Mouse (Mus musculus) retina, postnatal 1 day (tissue): Measurements from ENCODE around the gene Olah.
"Not testable (repeated sequence)": the region's sequence is repeated elsewhere in the genome, so short reads cannot be mapped to it uniquely, and the experiment has no call there.

Experiments
- DNase-seq: peaks from one replicate; pipeline ENCODE4 v3.0.0-alpha.2; 2012

The Olah gene

GRCm38 (mm10) chr2:3397110-3397509 lies at the start of gene Olah:
Olah (minus strand) TSS chr2:3397210.
- not testable (repeated sequence) for DNase-seq

GRCm38 (mm10) chr2:3445984-3446383 lies 49.0 kb upstream of the Olah start:
- no peak for DNase-seq

GRCm38 (mm10) chr2:3444206-3444605 lies 47.2 kb upstream of the Olah start:
- peak; percentile 8 for DNase-seq

- peak; percentile 35 for DNase-seq
Measured at GRCm38 (mm10) chr2:3437956-3438355, 40.9 kb upstream of the Olah start.

- no peak for DNase-seq
Measured at GRCm38 (mm10) chr2:3435369-3436061, 38.5 kb upstream of the Olah start.

GRCm38 (mm10) chr2:3430956-3431355 lies 33.9 kb upstream of the Olah start:
- DNase-seq, result no peak

- peak; percentile 20 for DNase-seq
Measured at GRCm38 (mm10) chr2:3424579-3424910, 27.5 kb upstream of the Olah start.

GRCm38 (mm10) chr2:3423841-3424578 lies 27.0 kb upstream of the Olah start, which contains the start of gene Dclre1c:
Dclre1c (plus strand) TSS chr2:3424131.
- DNase-seq, result peak; percentile 97

- DNase-seq, result no peak
Measured at GRCm38 (mm10) chr2:3422548-3422947, 25.5 kb upstream of the Olah start, which contains the start of gene Meig1. Meig1 (minus strand) TSS chr2:3422648.

- DNase-seq, result peak; percentile 53
Measured at GRCm38 (mm10) chr2:3420157-3420556, 23.1 kb upstream of the Olah start.

GRCm38 (mm10) chr2:3418883-3419431 lies 21.9 kb upstream of the Olah start:
- peak; percentile 97 for DNase-seq

- DNase-seq, result no peak
Measured at GRCm38 (mm10) chr2:3415676-3416075, 18.7 kb upstream of the Olah start.

- DNase-seq, result peak; percentile 77
Measured at GRCm38 (mm10) chr2:3414241-3414640, 17.2 kb upstream of the Olah start.

GRCm38 (mm10) chr2:3407756-3408155 lies 10.7 kb upstream of the Olah start:
- DNase-seq, result no peak

- DNase-seq, result no peak
Measured at GRCm38 (mm10) chr2:3405981-3406380, 9.0 kb upstream of the Olah start.

GRCm38 (mm10) chr2:3391945-3392344 lies 5.1 kb downstream of the Olah start:
- no peak for DNase-seq

GRCm38 (mm10) chr2:3387105-3387860 lies 9.7 kb downstream of the Olah start:
- no peak for DNase-seq

- peak; percentile 65 for DNase-seq
Measured at GRCm38 (mm10) chr2:3365127-3365526, 31.9 kb downstream of the Olah start.

- DNase-seq, result no peak
Measured at GRCm38 (mm10) chr2:3361067-3361466, 35.9 kb downstream of the Olah start.

- no peak for DNase-seq
Measured at GRCm38 (mm10) chr2:3357887-3358286, 39.1 kb downstream of the Olah start.

- no peak for DNase-seq
Measured at GRCm38 (mm10) chr2:3356311-3356710, 40.7 kb downstream of the Olah start.

- peak; percentile 58 for DNase-seq
Measured at GRCm38 (mm10) chr2:3355793-3356192, 41.2 kb downstream of the Olah start.

GRCm38 (mm10) chr2:3353160-3353559 lies 43.9 kb downstream of the Olah start:
- no peak for DNase-seq
